Mouse (Mus musculus): ENCODE results near the gene Sik3.
A peak's percentile ranks its signal among the peaks of the same experiment; 100 is the strongest.

Sik3 gene

GRCm38 (mm10) chr9:46198461-46198860, 185.8 kb downstream of the Sik3 start:
- no peak for DNase-seq

DNA sequence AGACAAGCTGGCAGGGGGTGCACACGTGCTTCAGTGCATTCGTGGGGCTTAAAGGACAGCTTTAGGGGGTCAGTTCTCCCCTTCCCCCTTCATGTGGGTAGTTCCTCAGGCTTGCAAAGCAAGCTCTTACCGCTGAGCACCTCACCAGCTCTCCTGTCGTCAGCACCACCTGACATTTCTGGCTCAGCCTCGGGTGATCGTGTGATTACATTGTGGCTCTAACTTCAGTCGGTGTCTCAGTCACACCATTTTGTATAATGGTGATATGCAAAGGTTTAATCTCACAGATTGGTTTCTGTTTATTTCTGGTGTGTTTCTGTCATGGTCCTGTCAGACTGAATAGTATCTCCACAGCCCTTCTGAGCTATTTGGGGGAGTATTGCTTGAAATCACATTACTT, 186.3 kb downstream of the Sik3 start:
- DNase-seq, result no peak

DNA sequence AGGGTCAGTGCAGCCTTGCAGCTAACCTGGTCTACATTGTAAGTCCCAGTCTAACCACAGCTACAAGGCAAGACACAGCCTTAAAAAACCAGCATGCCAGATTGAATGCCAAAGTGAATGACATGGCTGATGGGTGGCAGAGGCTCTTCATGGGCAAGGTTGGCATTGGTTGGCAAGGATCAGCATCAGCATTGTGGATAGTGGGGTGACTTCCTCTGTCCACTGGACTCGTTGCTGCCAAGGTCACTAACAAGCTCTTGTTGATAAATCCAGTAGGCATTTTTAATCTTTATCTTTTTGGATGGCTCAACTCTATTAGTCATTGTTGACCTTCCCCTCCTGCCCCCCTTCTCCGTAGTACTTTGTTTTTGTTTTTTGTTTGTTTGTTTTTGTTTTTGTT, 187.0 kb downstream of the Sik3 start:
- DNase-seq, result no peak

DNA sequence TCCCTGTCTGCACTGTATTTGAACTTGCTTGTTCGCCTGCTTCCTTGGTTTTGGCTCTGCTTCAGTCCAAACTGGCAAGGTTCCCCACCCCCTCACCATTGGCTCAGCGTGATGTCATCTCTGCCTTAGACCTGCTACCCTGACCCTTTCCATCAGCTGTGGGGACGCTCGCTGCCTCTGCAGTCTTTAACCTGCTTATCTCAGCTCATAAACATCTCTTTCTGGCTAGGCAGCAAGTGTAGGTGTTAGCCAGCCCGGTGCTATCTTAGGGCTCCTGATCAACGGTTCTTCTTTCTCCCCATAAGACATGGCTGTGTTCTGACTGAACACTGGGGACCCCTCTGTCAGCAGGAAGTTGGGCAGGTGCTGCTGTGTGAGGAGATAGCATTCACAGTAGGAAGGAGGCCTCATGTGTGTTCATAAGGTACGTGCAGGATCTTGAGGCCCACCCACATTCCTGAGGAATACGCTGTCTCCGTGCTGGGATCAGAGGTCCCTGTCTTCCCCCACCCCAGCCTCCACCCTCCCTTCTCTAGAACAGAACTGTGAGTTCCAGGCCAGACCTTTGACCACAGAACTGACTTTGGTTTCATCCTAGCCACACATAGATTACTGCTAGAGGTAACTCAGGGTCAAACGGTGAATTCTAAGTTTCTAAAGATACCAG, 194.3 kb downstream of the Sik3 start:
- DNase-seq, result no peak

DNA sequence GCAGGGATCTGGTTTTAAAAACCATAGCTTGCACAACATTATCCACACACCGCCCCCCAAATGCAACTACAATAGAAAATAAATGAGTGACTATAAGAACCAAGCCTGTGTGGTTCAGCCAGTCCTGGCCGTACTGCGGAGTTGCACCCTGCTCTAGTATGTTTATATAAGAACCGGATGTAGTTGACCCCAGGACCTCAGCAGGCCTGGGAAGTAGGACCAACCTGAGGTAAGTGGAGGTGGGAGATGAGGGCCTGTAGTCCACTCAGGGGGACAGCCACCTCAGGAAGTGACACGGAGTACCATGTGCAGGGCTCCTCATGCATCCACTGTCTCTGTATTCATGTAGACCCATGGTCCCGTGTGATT, 194.9 kb downstream of the Sik3 start:
- DNase-seq, result no peak

GRCm38 (mm10) chr9:46208401-46208974, 195.9 kb downstream of the Sik3 start:
- DNase-seq, result peak; percentile 69

DNA sequence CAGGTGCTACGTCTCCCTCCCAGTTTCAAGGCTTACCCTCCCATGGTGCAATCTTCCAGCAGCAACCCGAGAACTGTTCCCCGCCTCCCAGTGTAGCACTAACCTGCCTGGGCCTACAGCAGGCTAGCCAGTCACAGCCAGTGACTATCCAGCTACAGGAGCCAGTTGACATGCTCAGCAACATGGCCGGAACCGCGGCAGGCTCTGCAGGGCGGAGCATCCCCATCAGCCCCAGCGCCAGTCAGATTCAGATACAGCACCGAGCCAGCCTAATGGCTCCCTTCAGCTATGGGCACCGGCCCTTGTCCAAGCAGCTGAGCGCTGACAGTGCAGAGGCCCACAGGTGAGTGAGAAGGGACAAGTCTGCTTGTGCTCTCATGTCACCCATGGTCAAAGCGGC, 197.9 kb downstream of the Sik3 start:
- DNase-seq, result no peak

DNA sequence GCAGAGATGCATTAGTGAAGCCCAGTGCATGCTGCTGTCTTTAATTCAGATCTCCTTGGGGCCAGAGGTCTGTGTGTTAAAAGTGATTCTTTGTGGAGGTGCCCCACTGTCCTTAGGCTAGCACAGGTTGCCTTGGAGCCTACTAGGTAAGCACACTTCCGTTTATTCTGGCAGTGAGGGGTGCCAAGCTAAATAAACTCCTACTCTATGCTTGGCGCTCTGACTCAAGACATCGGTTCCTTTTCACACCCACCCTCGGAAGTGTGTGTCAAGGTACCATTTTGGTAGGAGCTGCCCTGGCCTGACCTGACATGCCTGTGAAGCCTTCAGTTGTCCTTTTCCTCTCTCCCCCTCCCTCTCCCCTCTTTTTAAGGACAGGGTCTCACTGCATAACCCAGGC, 201.7 kb downstream of the Sik3 start:
- DNase-seq, result no peak

- DNase-seq, result no peak
Observed at GRCm38 (mm10) chr9:46214946-46215337, 202.3 kb downstream of the Sik3 start.

DNA sequence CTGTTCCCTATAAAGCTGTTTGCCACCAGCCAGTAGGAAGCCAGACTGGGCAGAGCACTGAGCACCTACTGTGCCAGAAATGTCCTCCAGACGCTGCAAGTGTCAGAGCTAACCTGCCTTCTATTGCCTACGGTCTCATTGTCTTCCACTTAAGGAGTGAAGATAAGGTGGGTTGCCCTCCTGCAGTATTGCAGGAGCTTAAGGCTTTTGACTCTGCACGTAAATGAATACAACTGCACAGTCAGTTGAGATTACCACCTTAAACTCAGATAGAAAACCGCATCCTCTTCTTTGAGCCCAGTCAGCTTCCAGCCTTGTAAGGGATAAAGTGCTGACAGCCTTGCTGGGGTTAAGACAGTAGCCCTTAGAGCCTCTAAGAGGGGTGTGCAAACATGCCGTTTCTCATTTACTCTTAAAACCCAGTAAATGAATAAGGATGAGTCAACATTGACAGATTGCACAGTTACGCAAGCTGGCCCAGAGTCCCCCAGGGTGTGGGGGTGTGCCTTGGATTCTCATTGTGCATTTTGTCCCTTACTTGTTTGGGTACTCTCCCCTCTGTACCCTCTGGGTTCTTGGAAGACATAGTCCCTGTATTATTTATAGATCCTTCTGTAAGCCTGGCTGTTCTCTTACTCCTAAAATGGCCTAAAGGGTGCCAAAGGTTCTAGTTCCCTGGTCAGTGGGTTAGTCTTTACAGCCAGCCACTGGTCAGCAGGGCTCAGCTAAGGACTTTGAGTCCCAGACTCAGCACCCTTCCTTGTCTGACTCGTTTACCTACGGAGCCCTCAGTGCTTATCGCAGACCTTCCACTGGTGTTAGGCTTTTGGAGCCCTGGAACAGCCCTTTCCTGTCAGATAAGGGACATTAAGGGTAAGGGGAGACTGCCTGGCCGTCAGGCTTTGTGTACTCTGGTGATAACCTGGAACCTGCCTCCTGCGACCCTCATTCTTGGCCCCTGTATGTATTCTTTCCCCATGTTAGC, 203.0 kb downstream of the Sik3 start:
- peak; percentile 63 for DNase-seq

DNA sequence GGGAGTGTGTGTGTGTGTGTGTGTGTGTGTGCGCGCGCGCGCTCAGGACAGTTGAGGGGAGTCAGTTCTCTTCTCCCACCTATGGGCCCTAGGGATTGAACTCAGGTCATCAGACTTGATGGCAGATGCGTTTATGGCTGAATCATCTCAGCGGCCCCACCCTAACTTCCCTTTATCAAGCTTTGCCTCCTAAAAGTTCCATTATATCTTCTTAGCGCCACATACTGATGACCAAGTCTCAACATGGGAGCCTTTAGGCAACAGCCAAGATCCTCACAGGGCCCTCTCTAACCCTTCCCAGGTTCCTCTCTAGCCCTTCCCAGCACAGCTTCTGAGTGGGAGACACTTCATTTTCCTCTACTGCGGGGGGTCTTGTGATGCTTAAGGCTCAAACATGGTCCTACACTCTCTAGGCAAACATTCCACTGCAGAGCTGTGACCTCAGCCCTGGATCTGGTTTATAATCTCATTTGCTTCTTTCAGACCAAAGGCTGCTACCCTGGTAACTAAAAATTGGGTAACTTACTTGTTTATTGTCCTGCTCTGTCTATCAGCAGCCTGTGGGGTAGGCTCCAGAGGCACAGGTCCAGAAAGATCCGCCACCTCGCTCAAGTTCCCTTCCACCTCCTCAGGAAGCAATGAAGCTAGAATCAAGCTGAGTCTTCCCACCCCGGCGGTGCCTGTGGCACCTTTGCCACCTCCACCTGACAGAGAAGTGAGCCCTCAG, 204.3 kb downstream of the Sik3 start:
- DNase-seq, result no peak

DNA sequence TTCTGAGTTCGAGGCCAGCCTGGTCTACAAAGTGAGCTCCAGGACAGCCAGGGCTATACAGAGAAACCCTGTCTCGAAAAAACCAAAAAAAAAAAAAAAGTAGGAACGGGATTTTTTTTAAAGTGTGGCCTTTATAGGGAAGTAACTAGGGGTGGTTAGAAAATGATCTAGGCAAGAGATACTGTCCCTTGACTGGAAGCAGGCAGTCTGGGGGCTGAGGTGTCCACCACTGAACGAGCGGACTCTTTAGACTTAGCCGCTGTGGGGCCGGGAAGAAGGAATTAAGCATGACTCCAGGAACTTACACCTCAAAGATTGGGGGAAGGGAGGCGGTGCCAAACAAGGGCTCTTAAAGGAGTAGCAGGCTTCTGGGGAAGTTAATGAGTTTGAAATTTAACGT, 205.6 kb downstream of the Sik3 start:
- no peak for DNase-seq

- no peak for DNase-seq
Observed at GRCm38 (mm10) chr9:46223090-46223489, 210.5 kb downstream of the Sik3 start.

GRCm38 (mm10) chr9:46224101-46224500, 211.5 kb downstream of the Sik3 start:
- no peak for DNase-seq

GRCm38 (mm10) chr9:46224945-46225660, 212.5 kb downstream of the Sik3 start:
- DNase-seq, result no peak

DNA sequence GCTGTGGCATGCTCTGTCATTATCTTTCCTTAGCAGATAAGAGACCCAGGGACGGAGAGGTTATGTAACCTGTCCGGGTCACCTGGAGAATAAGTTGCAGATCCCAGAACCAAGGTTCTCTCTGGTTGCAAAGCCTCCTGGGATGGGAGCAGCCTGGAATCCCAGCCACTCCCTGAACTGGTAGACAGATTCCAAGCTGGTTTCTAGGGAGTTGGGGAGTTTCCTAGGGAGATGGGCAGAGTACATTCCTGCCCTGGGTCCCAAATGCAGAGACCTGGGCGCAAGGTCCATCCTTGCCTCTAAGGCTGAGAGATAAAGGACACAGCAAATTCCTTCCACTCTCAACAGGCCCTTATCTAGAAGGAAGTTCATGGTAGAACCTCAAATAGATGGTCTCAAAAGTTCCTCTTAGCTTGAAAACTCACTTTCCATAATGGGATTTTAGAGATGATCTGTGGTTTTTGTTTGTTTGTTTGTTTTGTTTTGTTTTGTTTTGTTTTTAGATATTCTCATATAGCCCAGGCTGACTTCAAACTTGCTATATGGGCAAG, 214.5 kb downstream of the Sik3 start:
- no peak for DNase-seq

DNA sequence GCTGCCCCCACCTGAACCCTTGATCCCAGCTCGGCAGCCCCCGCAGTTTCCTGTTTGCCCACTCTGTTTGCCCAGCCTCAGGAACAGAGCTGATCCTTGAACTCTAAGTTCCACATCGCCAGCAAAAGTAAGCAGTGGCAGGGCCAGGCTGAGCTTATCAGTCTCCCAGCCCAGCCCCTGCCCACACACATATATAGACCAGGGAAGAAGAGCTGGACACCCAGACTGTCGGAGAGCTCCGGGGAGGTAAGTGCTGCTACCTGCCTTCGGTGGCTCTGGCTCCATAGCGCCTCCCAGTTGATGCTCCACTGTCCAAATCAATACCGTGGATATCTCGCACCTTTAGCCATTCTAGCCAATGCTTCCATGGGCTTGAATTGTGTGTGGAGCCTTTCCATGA, 215.9 kb downstream of the Sik3 start, which contains the start of gene Apoa1:
TSS of gene Apoa1 (plus strand) at position 90 of the 400 bp plus-strand sequence.
- DNase-seq, result no peak

- DNase-seq, result peak; percentile 95
Observed at GRCm38 (mm10) chr9:46229573-46230449, 217.2 kb downstream of the Sik3 start.

GRCm38 (mm10) chr9:46230450-46230975, 217.9 kb downstream of the Sik3 start:
- DNase-seq, result peak; percentile 52

- peak; percentile 64 for DNase-seq
Observed at GRCm38 (mm10) chr9:46235196-46235595, 222.6 kb downstream of the Sik3 start.

DNA sequence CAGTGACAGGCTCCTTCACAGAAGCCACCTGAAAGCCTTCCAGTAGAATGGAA, 222.8 kb downstream of the Sik3 start, which contains the start of gene Apoc3:
TSS of gene Apoc3 (minus strand) at position 41 of the 53 bp plus-strand sequence.
- DNase-seq, result no peak

Measured in cerebellum, adult 9-11 months (tissue).